Mouse (Mus musculus) embryonic facial prominence, embryonic 10.5 days (tissue): ENCODE data around the gene Wipi1. TPM values are rescaled to one million over a fixed set of nuclear protein-coding genes. Genes with fewer than 3 reads are reported as not detected.
"Not testable (repeated sequence)": the region's sequence is repeated elsewhere in the genome, so short reads cannot be mapped to it uniquely, and the experiment has no call there.

Experiments
- DNase-seq: peaks from one replicate; pipeline ENCODE4 v3.0.0-alpha.2; 2017; ENCODE audit warnings: low spot score
- H3K27ac ChIP-seq: fragments of 300-500 bp; sonication (generic); replicated peaks from 2 replicates; pipeline ENCODE4 v1.5.1; 2016; ENCODE audit warnings: mild to moderate bottlenecking
- H3K27me3 ChIP-seq: fragments of 300-500 bp; sonication (generic); replicated peaks from 2 replicates; pipeline ENCODE4 v1.6.1; 2016; ENCODE audit warnings: low read depth, mild to moderate bottlenecking; ENCODE audit not compliant: poor library complexity, severe bottlenecking
- H3K36me3 ChIP-seq: fragments of 300-500 bp; sonication (generic); replicated peaks from 2 replicates; pipeline ENCODE4 v1.6.1; 2016; ENCODE audit warnings: mild to moderate bottlenecking, moderate library complexity
- H3K4me1 ChIP-seq: fragments of 300-500 bp; sonication (generic); 2 replicates; pipeline ENCODE4 v1.6.1; 2016
- H3K4me3 ChIP-seq: fragments of 300-500 bp; sonication (generic); 2 replicates; pipeline ENCODE4 v1.5.1; 2016; ENCODE audit warnings: mild to moderate bottlenecking, moderate library complexity
- H3K9me3 ChIP-seq: fragments of 300-500 bp; sonication (generic); 2 replicates; pipeline ENCODE4 v1.6.1; 2016; ENCODE audit warnings: mild to moderate bottlenecking
- WGBS: fragments of 180-500 bp; shearing (Covaris S2); methylation state at CpG from one replicate; pipeline ENCODE4 v1.1.7; 2016; 5-methylcytosine and 5-hydroxymethylcytosine counted together
- polyA plus RNA-seq: library from polyadenylated mRNA; unstranded; fragments of >200 nt; fragmentation: Nextera tagmentation; extraction: Ambion mirVana; gene quantifications from 2 replicates; pipeline ENCODE4 v1.2.1, GENCODE M21; 2016

The Wipi1 gene
- 20.7 and 25.3 TPM in 2 replicates for polyA plus RNA-seq

DNA sequence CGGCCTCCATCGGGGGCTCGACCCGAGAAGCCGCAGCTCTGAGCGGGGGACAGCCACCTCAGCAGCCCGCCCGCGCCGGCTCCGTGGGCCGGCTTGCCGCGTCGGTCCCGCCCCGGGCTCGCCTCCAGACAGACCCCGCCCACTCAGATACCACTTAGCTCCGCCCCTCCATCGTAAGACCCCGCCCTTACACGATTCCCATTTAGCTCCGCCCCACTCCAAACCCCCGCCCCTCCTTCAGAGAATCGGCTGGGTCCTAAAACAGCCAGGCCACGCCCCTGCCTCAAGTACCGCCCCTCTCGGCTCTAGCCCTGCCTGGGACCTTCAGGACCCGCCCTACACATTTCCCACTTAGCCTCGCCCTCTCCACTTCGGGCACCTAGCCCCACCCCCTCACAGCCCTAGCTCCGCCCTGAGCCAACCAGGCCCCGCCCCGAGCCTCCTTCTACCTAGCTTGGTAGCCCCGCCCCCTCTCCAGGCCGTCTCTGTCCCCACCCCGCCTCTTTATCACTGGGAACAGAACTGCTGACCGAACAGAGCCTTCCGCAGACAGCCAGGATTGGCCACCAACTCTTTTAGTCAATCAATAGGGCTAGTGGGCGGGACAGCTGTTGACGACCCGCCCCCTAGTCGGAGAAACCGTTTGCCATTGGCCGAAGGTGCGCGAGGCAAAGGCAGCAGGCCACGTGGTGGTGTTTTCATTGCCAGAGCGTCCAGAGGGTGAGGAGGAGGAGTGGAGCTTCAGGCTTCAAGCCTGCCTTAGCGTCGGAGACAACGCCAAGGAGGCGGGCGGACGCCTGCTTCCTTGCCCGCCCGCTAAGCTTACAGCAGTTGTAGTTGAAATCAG lies at the start of gene Wipi1:
TSS of gene Wipi1 (minus strand) at position 665 of the 847 bp plus-strand sequence.
- Histone ChIP-seq H3K27ac (peak within 1 kb of the TSS; percentile 93), H3K36me3 (no peaks in the 10 kb centered on the region), H3K27me3 (peaks cover 7% of the 10 kb centered on the region; the same call in 1 of the 2 replicates), H3K9me3 (no peaks in the 10 kb centered on the region), H3K4me3 (peak within 1 kb of the TSS; percentile 85), H3K4me1 (peaks cover 30% of the 10 kb centered on the region)
- 1% methylated on average over 58 of the region's 58 CpGs for WGBS
- peak; percentile 99 for DNase-seq

DNA sequence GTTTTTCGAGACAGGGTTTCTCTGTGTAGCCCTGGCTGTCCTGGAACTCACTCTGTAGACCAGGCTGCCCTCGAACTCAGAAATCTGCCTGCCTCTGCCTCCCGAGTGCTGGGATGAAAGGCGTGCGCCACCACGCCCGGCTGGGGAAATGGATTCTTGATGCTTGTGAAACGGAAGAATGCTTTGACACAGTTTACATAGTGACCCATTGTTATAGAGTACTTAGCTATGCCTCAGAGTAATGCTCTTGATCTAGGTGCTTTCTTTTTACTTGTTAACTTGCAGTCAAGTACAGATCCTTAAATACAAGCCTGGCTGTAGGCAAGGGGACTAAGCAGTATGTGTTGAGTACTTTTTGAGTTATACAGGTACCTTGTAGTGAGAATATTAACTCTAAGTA lies 48.8 kb upstream of the Wipi1 start:
- not testable (repeated sequence) for H3K27ac ChIP-seq, H3K4me1 ChIP-seq, H3K9me3 ChIP-seq, H3K4me3 ChIP-seq, H3K27me3 ChIP-seq, DNase-seq
- H3K36me3 ChIP-seq = peaks cover 97% of the 10 kb centered on the region
- 94% methylated on average over 8 of the region's 8 CpGs for WGBS

DNA sequence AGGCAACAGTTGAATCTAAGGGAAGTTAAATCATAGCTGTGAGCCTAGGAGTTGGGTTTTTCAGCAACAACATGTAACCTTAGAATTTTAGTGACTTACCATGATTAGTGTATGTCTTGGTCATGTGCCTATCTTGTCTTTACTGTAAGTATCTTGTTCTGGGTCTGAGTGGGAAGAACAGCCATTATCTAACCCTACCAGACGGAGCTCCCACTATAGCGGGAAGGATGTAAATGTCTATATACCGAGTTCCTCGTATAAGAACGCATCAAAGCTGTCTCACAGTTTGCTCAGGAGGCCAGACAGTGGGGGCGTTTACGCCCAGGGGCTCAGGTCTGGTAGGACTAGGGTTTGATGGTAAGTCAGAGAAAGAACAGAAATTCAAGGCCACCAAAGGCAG lies 44.5 kb upstream of the Wipi1 start:
- Histone ChIP-seq H3K27me3 (no peaks in the 10 kb centered on the region), H3K4me3 (no peak overlapping the region), H3K36me3 (peaks cover 79% of the 10 kb centered on the region), H3K9me3 (no peaks in the 10 kb centered on the region), H3K27ac (no peak overlapping the region), H3K4me1 (peaks cover 25% of the 10 kb centered on the region)
- DNase-seq = no peak
- 94% methylated on average over 7 of the region's 7 CpGs for WGBS

DNA sequence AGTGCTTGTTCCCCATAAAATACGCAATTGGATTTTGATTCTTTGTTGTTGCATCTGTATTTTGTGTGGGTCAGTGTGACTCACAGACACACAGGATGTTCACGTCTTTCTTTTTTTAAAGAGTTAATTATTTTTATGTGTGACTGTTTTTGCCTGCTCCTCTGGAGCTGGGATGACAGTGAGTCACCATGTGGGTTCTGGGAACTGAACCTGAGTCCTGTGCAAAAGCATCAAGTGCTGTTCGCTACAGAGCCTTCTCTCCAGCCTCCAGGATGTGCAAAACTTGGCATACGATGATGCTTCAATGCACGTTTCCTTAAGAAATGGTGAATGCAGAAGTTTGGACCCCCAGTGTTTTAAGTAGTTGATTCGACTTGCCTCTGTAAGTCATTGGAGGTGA lies 42.8 kb upstream of the Wipi1 start:
- 94% methylated on average over 6 of the region's 6 CpGs for WGBS
- no peaks in the 10 kb centered on the region for H3K27me3 ChIP-seq
- no peak overlapping the region for H3K4me3 ChIP-seq
- no peaks in the 10 kb centered on the region for H3K9me3 ChIP-seq
- H3K27ac ChIP-seq = no peak overlapping the region
- peaks cover 32% of the 10 kb centered on the region for H3K4me1 ChIP-seq
- H3K36me3 ChIP-seq = peaks cover 62% of the 10 kb centered on the region
- no peak for DNase-seq

DNA sequence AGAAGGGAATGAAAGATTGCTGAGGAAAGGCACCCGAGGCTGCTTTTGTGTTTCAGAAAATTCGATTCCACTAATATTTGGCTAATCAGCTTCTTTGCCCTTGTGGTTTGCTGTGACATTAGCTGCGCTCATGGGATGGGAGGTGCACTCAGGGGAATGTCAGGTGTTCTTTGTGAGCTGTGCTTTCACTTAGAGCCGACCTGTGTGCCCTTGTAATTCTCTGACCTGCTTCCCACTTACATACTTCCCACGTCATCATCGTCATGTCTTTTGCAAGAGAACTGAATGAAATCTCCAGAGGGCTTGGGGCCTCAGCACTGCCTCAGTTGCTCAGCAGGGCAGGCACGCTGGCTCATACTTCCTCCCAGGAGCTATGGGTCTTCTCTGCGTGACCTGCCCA lies 41.4 kb upstream of the Wipi1 start:
- no peak for DNase-seq
- Histone ChIP-seq H3K27me3 (no peaks in the 10 kb centered on the region), H3K4me1 (peaks cover 45% of the 10 kb centered on the region), H3K9me3 (no peaks in the 10 kb centered on the region), H3K27ac (no peak overlapping the region), H3K36me3 (peaks cover 50% of the 10 kb centered on the region), H3K4me3 (peak overlapping the region; percentile 98; the same call in 1 of the 2 replicates)
- 79% methylated on average over 8 of the region's 8 CpGs for WGBS

DNA sequence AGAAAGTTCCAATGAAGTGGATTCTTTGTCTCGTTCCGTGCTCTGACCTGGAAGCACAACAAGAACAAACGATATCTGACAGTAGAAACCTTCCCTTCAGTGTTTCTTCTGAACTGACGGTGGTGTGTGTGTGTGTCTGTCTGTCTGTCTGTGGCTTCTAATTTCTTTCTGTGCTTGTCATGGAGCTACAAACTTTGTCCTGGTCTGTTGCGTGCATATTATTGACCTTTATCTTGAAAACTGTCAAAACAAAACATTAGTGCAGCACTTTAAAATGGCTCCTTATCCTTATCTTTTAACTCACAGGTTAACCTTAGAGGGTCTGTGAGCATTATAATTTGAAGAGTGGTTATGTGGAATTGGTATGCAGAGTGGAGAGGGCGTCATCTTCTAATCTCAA lies 40.7 kb upstream of the Wipi1 start:
- Histone ChIP-seq H3K4me3 (peak overlapping the region; percentile 98), H3K4me1 (peaks cover 45% of the 10 kb centered on the region), H3K9me3 (no peaks in the 10 kb centered on the region), H3K27ac (no peak overlapping the region), H3K36me3 (peaks cover 44% of the 10 kb centered on the region), H3K27me3 (no peaks in the 10 kb centered on the region)
- DNase-seq = no peak
- WGBS = 71% methylated on average over 6 of the region's 6 CpGs

DNA sequence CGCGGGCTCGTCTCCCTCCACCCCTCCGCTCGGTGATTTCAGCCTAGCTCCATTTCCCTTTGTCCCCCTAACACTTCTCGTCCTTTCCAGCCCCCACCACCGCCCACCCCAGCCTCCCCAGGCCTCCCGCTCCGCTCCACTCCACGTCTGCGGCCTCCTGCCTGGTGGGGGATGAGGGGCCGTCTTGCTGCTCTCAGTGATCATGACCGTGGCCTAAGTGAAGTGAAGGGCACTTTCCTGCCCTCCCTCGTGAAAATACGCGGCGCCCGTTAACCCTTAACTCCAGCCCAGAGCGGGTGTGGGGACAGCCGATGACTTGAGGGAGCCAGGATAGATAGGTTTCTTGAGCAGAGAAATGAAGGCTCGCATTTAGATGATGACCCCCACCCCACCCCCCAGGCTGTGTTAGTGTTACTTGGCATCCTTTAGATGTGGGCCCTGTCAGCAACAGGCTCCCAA lies 39.8 kb upstream of the Wipi1 start:
- peaks cover 35% of the 10 kb centered on the region for H3K36me3 ChIP-seq
- H3K4me1 ChIP-seq = peaks cover 44% of the 10 kb centered on the region
- no peaks in the 10 kb centered on the region for H3K27me3 ChIP-seq
- peak overlapping the region; percentile 98 for H3K4me3 ChIP-seq
- H3K9me3 ChIP-seq = no peaks in the 10 kb centered on the region
- H3K27ac ChIP-seq = peak overlapping the region; percentile 99
- under 1% methylated on average over 21 of the region's 21 CpGs for WGBS
- no peak for DNase-seq

DNA sequence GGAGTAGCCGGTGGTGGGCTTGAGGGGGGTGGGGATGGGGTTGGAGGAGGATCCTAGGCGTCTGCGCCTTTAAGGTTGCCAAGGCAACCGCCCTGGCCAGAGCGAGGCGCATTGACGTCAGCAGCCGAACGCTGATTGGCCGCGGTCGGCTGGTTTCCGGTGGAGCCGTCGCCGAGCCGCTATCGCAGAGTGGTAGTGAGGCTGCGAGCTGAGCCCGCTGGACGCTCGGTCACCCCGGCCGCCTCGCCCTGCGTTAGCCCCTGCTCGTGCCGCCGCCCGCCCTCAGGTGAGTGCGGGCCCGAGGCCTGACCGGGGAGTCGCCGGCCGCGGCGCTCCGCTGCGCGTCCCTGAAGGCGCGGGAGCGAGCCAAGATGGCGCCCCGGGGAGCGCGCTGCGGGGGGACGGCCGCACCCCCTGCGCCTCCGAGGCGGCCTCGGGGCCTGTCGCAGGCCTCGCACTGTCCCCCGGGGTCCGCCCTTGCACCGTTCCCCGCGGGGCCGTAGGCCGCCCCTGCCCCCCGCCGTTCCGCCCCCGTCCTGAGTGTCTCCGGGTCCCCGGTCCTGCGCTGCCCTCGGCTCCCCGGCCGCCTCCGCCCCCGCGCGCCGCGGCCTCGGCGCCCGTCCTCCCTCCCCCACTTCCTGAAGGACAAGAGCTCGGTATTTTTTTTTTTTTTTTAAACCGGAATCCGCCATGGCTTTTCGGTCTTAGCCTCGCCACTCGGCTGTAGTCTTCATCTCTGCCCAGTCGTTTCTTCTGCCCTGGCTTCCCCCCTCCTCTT lies 39.2 kb upstream of the Wipi1 start:
- peaks cover 43% of the 10 kb centered on the region for H3K4me1 ChIP-seq
- DNase-seq = peak; percentile 95
- peak overlapping the region; percentile 98 for H3K4me3 ChIP-seq
- under 1% methylated on average over 90 of the region's 90 CpGs for WGBS
- no peaks in the 10 kb centered on the region for H3K27me3 ChIP-seq
- H3K36me3 ChIP-seq = peaks cover 29% of the 10 kb centered on the region
- H3K27ac ChIP-seq = peak overlapping the region; percentile 99
- no peaks in the 10 kb centered on the region for H3K9me3 ChIP-seq

DNA sequence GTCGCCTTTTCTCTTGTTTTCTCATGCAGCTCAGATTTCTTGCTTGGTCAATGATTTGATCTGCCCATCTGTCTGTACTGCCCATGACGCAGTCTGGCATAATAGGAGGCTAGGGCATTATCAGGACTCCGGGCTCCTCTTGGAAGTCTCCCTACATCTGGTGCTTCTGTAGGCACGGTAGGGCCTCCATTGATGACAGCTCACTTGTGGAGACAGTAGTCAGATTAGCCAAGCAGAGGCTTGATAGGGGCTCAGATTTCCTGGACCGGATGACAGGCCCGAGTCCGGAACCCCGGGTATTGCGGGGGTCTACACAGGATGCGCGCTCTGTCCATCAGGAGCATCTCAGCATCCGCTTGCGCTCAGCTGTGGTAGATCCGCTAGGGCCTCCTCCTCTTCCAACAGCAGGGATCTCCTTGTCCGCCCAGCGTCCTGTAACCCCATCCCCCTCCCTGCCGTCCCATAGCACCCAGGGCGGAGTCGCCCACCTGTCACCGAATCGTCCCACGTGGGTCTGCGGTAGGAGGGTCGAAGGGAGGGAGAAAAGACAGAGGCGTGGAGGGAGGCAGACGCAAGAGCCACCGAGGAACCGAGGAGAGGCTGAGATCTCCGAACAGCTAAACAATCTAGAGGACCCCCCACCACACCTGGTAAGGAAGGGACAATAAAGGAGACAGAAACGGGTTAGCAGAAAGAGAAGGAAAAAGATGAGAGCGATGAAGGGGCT lies 38.4 kb upstream of the Wipi1 start:
- Histone ChIP-seq H3K27me3 (no peaks in the 10 kb centered on the region), H3K4me3 (peak overlapping the region; percentile 98), H3K36me3 (peaks cover 21% of the 10 kb centered on the region), H3K4me1 (peaks cover 43% of the 10 kb centered on the region), H3K9me3 (no peaks in the 10 kb centered on the region), H3K27ac (peak overlapping the region; percentile 99)
- DNase-seq = peak; percentile 81
- 1% methylated on average over 31 of the region's 31 CpGs for WGBS

DNA sequence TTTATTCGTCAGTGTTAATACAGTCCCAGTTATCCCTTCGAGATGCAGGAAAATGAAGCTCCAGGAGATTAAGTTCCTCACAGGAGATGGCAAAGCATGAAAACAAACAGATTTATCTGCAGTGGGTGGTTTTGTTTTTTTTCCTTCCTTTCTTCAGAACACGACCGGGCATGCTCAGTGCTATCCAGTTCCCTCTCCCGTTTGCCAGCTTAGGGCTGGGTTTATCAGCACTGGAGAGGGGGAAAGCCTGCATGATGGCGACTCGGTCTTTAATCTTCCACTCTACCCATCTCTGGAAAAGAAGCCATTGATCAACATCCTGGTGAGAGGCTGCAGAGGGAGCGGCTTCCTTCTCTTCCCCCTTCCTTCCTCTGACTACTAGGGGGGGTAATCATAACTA lies 37.4 kb upstream of the Wipi1 start, which contains the start of gene Prkar1a:
TSS of gene Prkar1a (plus strand) at position 200 of the 400 bp plus-strand sequence.
- Histone ChIP-seq H3K27ac (peak within 1 kb of the TSS; percentile 99), H3K27me3 (no peaks in the 10 kb centered on the region), H3K9me3 (no peaks in the 10 kb centered on the region), H3K4me1 (peaks cover 43% of the 10 kb centered on the region), H3K4me3 (peak within 1 kb of the TSS; percentile 98), H3K36me3 (peaks cover 11% of the 10 kb centered on the region)
- no peak for DNase-seq
- 39% methylated on average over 8 of the region's 8 CpGs for WGBS

DNA sequence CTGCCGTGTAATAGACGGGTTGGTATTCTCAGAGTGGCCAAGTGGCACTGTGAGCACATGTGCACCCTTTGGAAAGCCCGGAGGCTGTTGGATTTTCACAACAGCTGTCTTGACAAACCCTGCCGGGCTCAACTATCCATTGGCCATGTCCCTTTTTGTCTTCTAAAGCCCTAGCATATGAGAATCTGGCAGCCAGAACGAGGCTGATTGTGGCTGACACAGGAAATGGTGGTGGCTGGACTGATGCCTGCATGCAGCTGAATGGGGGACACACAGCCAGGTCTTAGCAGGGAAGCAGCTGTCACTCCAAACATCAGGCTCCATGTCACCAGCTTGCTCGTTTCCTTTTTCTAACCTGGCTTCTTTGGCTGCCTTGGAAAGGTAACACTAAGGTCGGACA lies 36.7 kb upstream of the Wipi1 start:
- no peaks in the 10 kb centered on the region for H3K9me3 ChIP-seq
- H3K4me3 ChIP-seq = no peak overlapping the region
- peaks cover 41% of the 10 kb centered on the region for H3K4me1 ChIP-seq
- H3K27me3 ChIP-seq = no peaks in the 10 kb centered on the region
- peaks cover 4% of the 10 kb centered on the region for H3K36me3 ChIP-seq
- no peak overlapping the region for H3K27ac ChIP-seq
- WGBS = 52% methylated on average over 7 of the region's 7 CpGs
- DNase-seq = no peak
